Mouse (Mus musculus) CH12.LX (cell line): ENCODE measurements around the gene Ssbp3.

Experiments used
- RCOR1 ChIP-seq: conservative IDR thresholded peaks from 2 replicates; pipeline ENCODE4 v1.6.1; 2012; ENCODE audit warnings: low read depth, mild to moderate bottlenecking, inconsistent platforms, low read length, improper control_type of control experiment
- USF1 ChIP-seq: IDR thresholded peaks from 2 replicates; pipeline ENCODE4 v1.6.1; 2014; ENCODE audit warnings: low read depth, mild to moderate bottlenecking, inconsistent platforms, low read length, improper control_type of control experiment
- ZMIZ1 ChIP-seq: IDR thresholded peaks from 2 replicates; pipeline ENCODE4 v1.6.1; 2012; ENCODE audit warnings: low read depth, mild to moderate bottlenecking, inconsistent platforms, low read length, improper control_type of control experiment
- ZNF384 ChIP-seq: IDR thresholded peaks from 2 replicates; pipeline ENCODE4 v1.6.1; 2012; ENCODE audit warnings: low read depth, low read length, improper control_type of control experiment, inconsistent platforms

- TF ChIP-seq USF1 (no peak), RCOR1 (no peak), ZMIZ1 (no peak), ZNF384 (no peak)
These were observed 93.8 kb downstream of the Ssbp3 start for GRCm38 (mm10) chr4:107004346-107004745.
